Mouse (Mus musculus): Measurements from ENCODE around the gene Cdk8. TPM values are rescaled to one million over a fixed set of nuclear protein-coding genes. Genes with fewer than 3 reads are reported as not detected.
A peak's percentile ranks its signal among the peaks of the same experiment; 100 is the strongest.

Gene Cdk8
- polyA plus RNA-seq, 1 experiment: 19.5 TPM

- H3ac ChIP-seq (ENCODE audit: control insufficient read depth, insufficient read length, low read depth): no peak overlapping the region
- TF ChIP-seq CTCF (IDR thresholded peaks at IDR 0.05; ENCODE audit: control insufficient read depth, insufficient read depth, insufficient read length): no peak
- no peak for TF ChIP-seq MYOD1 (IDR thresholded peaks at IDR 0.05; ENCODE audit: control insufficient read depth, insufficient read length, low read depth)
- TF ChIP-seq MYOG (IDR thresholded peaks at IDR 0.05; ENCODE audit: control insufficient read depth, extremely low read depth, insufficient read length): no peak
- TF ChIP-seq MAX (IDR thresholded peaks at IDR 0.05): no peak
- no peak for TF ChIP-seq CEBPB (IDR thresholded peaks at IDR 0.05; ENCODE audit: low read depth)
- H3K36me3 ChIP-seq (ENCODE audit: control insufficient read depth, insufficient read depth): peaks cover 48% of the 10 kb centered on the region
- H3K79me3 ChIP-seq (ENCODE audit: low read depth): no peaks in the 10 kb centered on the region
- H3K79me2 ChIP-seq (ENCODE audit: control insufficient read depth, insufficient read depth): no peaks in the 10 kb centered on the region
- H3K27me3 ChIP-seq (ENCODE audit: control insufficient read depth, insufficient read depth, insufficient read length): no peaks in the 10 kb centered on the region
- no peak overlapping the region for H3K4me3 ChIP-seq (ENCODE audit: insufficient read depth, poor library complexity, severe bottlenecking)
Measured at GRCm38 (mm10) chr5:146205537-146205936, 25.5 kb upstream of the Cdk8 start.

GRCm38 (mm10) chr5:146220501-146220878 is 10.5 kb upstream of the Cdk8 start:
- Histone ChIP-seq H3K36me3 (ENCODE audit: control insufficient read depth, insufficient read depth) (peaks cover 35% of the 10 kb centered on the region), H3K79me3 (ENCODE audit: low read depth) (peaks cover 19% of the 10 kb centered on the region), H3K27me3 (ENCODE audit: control insufficient read depth, insufficient read depth, insufficient read length) (no peaks in the 10 kb centered on the region), H3K79me2 (ENCODE audit: control insufficient read depth, insufficient read depth) (peaks cover 32% of the 10 kb centered on the region), H3ac (ENCODE audit: control insufficient read depth, insufficient read length, low read depth) (peak overlapping the region; percentile 54), H3K4me3 (ENCODE audit: insufficient read depth, poor library complexity, severe bottlenecking) (peak overlapping the region; percentile 59)
- TF ChIP-seq CEBPB (IDR thresholded peaks at IDR 0.05; ENCODE audit: low read depth) (no peak), FOSL1 (IDR thresholded peaks at IDR 0.05; ENCODE audit: insufficient read depth, low read length, poor library complexity, severe bottlenecking) (no peak), MYOG (IDR thresholded peaks at IDR 0.05; ENCODE audit: control insufficient read depth, extremely low read depth, insufficient read length) (no peak), MAX (IDR thresholded peaks at IDR 0.05) (no peak), MYOD1 (IDR thresholded peaks at IDR 0.05; ENCODE audit: control insufficient read depth, insufficient read length, low read depth) (no peak), USF1 (IDR thresholded peaks at IDR 0.05; ENCODE audit: low read depth) (no peak), CTCF (IDR thresholded peaks at IDR 0.05; ENCODE audit: control insufficient read depth, insufficient read depth, insufficient read length) (no peak)

GRCm38 (mm10) chr5:146220879-146221714 is 9.9 kb upstream of the Cdk8 start, which contains the start of gene Rnf6:
Rnf6 (minus strand) TSS chr5:146221555.
- peaks cover 30% of the 10 kb centered on the region for H3K79me2 ChIP-seq (ENCODE audit: control insufficient read depth, insufficient read depth)
- H3K27me3 ChIP-seq (ENCODE audit: control insufficient read depth, insufficient read depth, insufficient read length): no peaks in the 10 kb centered on the region
- peak within 1 kb of the TSS; percentile 59 for H3K4me3 ChIP-seq (ENCODE audit: insufficient read depth, poor library complexity, severe bottlenecking)
- H3ac ChIP-seq (ENCODE audit: control insufficient read depth, insufficient read length, low read depth): peak within 1 kb of the TSS; percentile 74
- H3K79me3 ChIP-seq (ENCODE audit: low read depth): peaks cover 16% of the 10 kb centered on the region
- peaks cover 29% of the 10 kb centered on the region for H3K36me3 ChIP-seq (ENCODE audit: control insufficient read depth, insufficient read depth)
- TF ChIP-seq MYOD1 (IDR thresholded peaks at IDR 0.05; ENCODE audit: control insufficient read depth, insufficient read length, low read depth) (no peak), USF1 (IDR thresholded peaks at IDR 0.05; ENCODE audit: low read depth) (no peak), CEBPB (IDR thresholded peaks at IDR 0.05; ENCODE audit: low read depth) (no peak)

- Histone ChIP-seq H3K36me3 (ENCODE audit: control insufficient read depth, insufficient read depth) (peaks cover 26% of the 10 kb centered on the region), H3K79me2 (ENCODE audit: control insufficient read depth, insufficient read depth) (peaks cover 30% of the 10 kb centered on the region), H3K27me3 (ENCODE audit: control insufficient read depth, insufficient read depth, insufficient read length) (no peaks in the 10 kb centered on the region), H3K4me3 (ENCODE audit: insufficient read depth, poor library complexity, severe bottlenecking) (peak overlapping the region; percentile 59), H3ac (ENCODE audit: control insufficient read depth, insufficient read length, low read depth) (no peak overlapping the region), H3K79me3 (ENCODE audit: low read depth) (peaks cover 16% of the 10 kb centered on the region)
- TF ChIP-seq FOSL1 (IDR thresholded peaks at IDR 0.05; ENCODE audit: insufficient read depth, low read length, poor library complexity, severe bottlenecking) (no peak), MYOD1 (IDR thresholded peaks at IDR 0.05; ENCODE audit: control insufficient read depth, insufficient read length, low read depth) (no peak), MYOG (IDR thresholded peaks at IDR 0.05; ENCODE audit: control insufficient read depth, extremely low read depth, insufficient read length) (no peak), CTCF (IDR thresholded peaks at IDR 0.05; ENCODE audit: control insufficient read depth, insufficient read depth, insufficient read length) (no peak), CEBPB (IDR thresholded peaks at IDR 0.05; ENCODE audit: low read depth) (no peak), USF1 (IDR thresholded peaks at IDR 0.05; ENCODE audit: low read depth) (no peak), MAX (IDR thresholded peaks at IDR 0.05) (no peak)
Measured at GRCm38 (mm10) chr5:146221722-146222121, 9.3 kb upstream of the Cdk8 start.

- Histone ChIP-seq H3K4me3 (ENCODE audit: insufficient read depth, poor library complexity, severe bottlenecking) (no peak overlapping the region), H3K79me2 (ENCODE audit: control insufficient read depth, insufficient read depth) (peaks cover 20% of the 10 kb centered on the region), H3K79me3 (ENCODE audit: low read depth) (peaks cover 14% of the 10 kb centered on the region), H3K27me3 (ENCODE audit: control insufficient read depth, insufficient read depth, insufficient read length) (no peaks in the 10 kb centered on the region), H3K36me3 (ENCODE audit: control insufficient read depth, insufficient read depth) (peaks cover 8% of the 10 kb centered on the region), H3ac (ENCODE audit: control insufficient read depth, insufficient read length, low read depth) (no peak overlapping the region)
- TF ChIP-seq MYOG (IDR thresholded peaks at IDR 0.05; ENCODE audit: control insufficient read depth, extremely low read depth, insufficient read length): no peak
- no peak for TF ChIP-seq MYOD1 (IDR thresholded peaks at IDR 0.05; ENCODE audit: control insufficient read depth, insufficient read length, low read depth)
- TF ChIP-seq CTCF (IDR thresholded peaks at IDR 0.05; ENCODE audit: control insufficient read depth, insufficient read depth, insufficient read length): no peak
- TF ChIP-seq FOSL1 (IDR thresholded peaks at IDR 0.05; ENCODE audit: insufficient read depth, low read length, poor library complexity, severe bottlenecking): no peak
- TF ChIP-seq MAX (IDR thresholded peaks at IDR 0.05): no peak
- TF ChIP-seq USF1 (IDR thresholded peaks at IDR 0.05; ENCODE audit: low read depth): no peak
- no peak for TF ChIP-seq CEBPB (IDR thresholded peaks at IDR 0.05; ENCODE audit: low read depth)
Measured at GRCm38 (mm10) chr5:146223786-146224185, 7.2 kb upstream of the Cdk8 start.

Data from C2C12 (cell line).